Mouse (Mus musculus) erythroblast, embryonic 14.5 days (primary cell): ENCODE data around the gene Aebp1. TPM values are rescaled to one million over a fixed set of nuclear protein-coding genes. Genes with fewer than 3 reads are reported as not detected.

ENCODE experiments used
- H3K27me3 ChIP-seq: 2 replicates; pipeline ENCODE4 v1.6.1; 2012; ENCODE audit warnings: inconsistent platforms; ENCODE audit not compliant: control insufficient read depth
- H3K36me3 ChIP-seq: 2 replicates; pipeline ENCODE4 v1.6.1; 2012; ENCODE audit warnings: mild to moderate bottlenecking, inconsistent platforms; ENCODE audit not compliant: control insufficient read depth
- H3K4me1 ChIP-seq: 2 replicates; pipeline ENCODE4 v1.6.1; 2012; ENCODE audit warnings: inconsistent platforms; ENCODE audit not compliant: control insufficient read depth
- H3K4me3 ChIP-seq: replicated peaks from 2 replicates; pipeline ENCODE3; 2012; ENCODE audit warnings: moderate library complexity, mild to moderate bottlenecking, inconsistent platforms
- H3K9me3 ChIP-seq: 2 replicates; pipeline ENCODE4 v1.6.1; 2012; ENCODE audit warnings: low read length, inconsistent platforms, mixed read lengths; ENCODE audit not compliant: control insufficient read depth
- GATA1 ChIP-seq: IDR thresholded peaks from 2 replicates; pipeline ENCODE4 v1.6.1; 2012; ENCODE audit warnings: low read length, inconsistent platforms, mixed read lengths
- TAL1 ChIP-seq: IDR thresholded peaks from 3 replicates; pipeline ENCODE4 v1.6.1; 2012; ENCODE audit warnings: low read length, inconsistent platforms, mixed read lengths
- polyA plus RNA-seq: library from polyadenylated mRNA; stranded (reverse); fragments of >175 nt; gene quantifications from 2 replicates; pipeline ENCODE4 v1.2.3, GENCODE M21; 2012

The Aebp1 gene
- polyA plus RNA-seq, 1 experiment: 0.02 TPM

- peaks cover 22% of the 10 kb centered on the region for H3K4me1 ChIP-seq
- TF ChIP-seq GATA1: no peak
- no peak for TF ChIP-seq TAL1
- peaks cover 3% of the 10 kb centered on the region; the same call in 1 of the 2 replicates for H3K9me3 ChIP-seq
- H3K4me3 ChIP-seq: no peak overlapping the region
- H3K27me3 ChIP-seq: no peaks in the 10 kb centered on the region
- H3K36me3 ChIP-seq: peaks cover 13% of the 10 kb centered on the region
Observed at GRCm38 (mm10) chr11:5836126-5836525, 25.6 kb upstream of the Aebp1 start.

GRCm38 (mm10) chr11:5837251-5838246, 24.2 kb upstream of the Aebp1 start, which contains the start of gene Polm:
Gene Polm (minus strand): TSS chr11:5838016.
- peak within 1 kb of the TSS; percentile 82 for H3K4me3 ChIP-seq
- TF ChIP-seq GATA1: no peak
- no peak for TF ChIP-seq TAL1
- peaks cover 5% of the 10 kb centered on the region; the same call in 1 of the 2 replicates for H3K9me3 ChIP-seq
- H3K4me1 ChIP-seq: peaks cover 22% of the 10 kb centered on the region
- H3K36me3 ChIP-seq: peaks cover 9% of the 10 kb centered on the region
- no peaks in the 10 kb centered on the region for H3K27me3 ChIP-seq

GRCm38 (mm10) chr11:5840346-5840745, 21.4 kb upstream of the Aebp1 start:
- Histone ChIP-seq H3K4me3 (no peak overlapping the region), H3K36me3 (no peaks in the 10 kb centered on the region), H3K4me1 (peaks cover 20% of the 10 kb centered on the region), H3K27me3 (no peaks in the 10 kb centered on the region), H3K9me3 (peaks cover 7% of the 10 kb centered on the region; the same call in 1 of the 2 replicates)
- TF ChIP-seq GATA1 (no peak), TAL1 (no peak)

- peaks cover 13% of the 10 kb centered on the region for H3K4me1 ChIP-seq
- H3K9me3 ChIP-seq: peaks cover 7% of the 10 kb centered on the region; the same call in 1 of the 2 replicates
- H3K4me3 ChIP-seq: no peak overlapping the region
- no peak for TF ChIP-seq TAL1
- no peak for TF ChIP-seq GATA1
- no peaks in the 10 kb centered on the region for H3K27me3 ChIP-seq
- no peaks in the 10 kb centered on the region for H3K36me3 ChIP-seq
Observed at GRCm38 (mm10) chr11:5841751-5842150, 20.0 kb upstream of the Aebp1 start.

- Histone ChIP-seq H3K4me1 (peaks cover under 1% of the 10 kb centered on the region), H3K27me3 (no peaks in the 10 kb centered on the region), H3K36me3 (no peaks in the 10 kb centered on the region), H3K4me3 (no peak overlapping the region), H3K9me3 (peaks cover 10% of the 10 kb centered on the region; the same call in 1 of the 2 replicates)
- TF ChIP-seq TAL1: no peak
- TF ChIP-seq GATA1: no peak
Observed at GRCm38 (mm10) chr11:5843131-5843530, 18.6 kb upstream of the Aebp1 start.

- H3K9me3 ChIP-seq: peaks cover 5% of the 10 kb centered on the region; the same call in 1 of the 2 replicates
- H3K36me3 ChIP-seq: no peaks in the 10 kb centered on the region
- H3K4me1 ChIP-seq: no peaks in the 10 kb centered on the region
- no peak overlapping the region for H3K4me3 ChIP-seq
- TF ChIP-seq GATA1 (no peak), TAL1 (no peak)
- H3K27me3 ChIP-seq: no peaks in the 10 kb centered on the region
Observed at GRCm38 (mm10) chr11:5846639-5847345, 15.0 kb upstream of the Aebp1 start.

GRCm38 (mm10) chr11:5848741-5849140, 13.0 kb upstream of the Aebp1 start:
- no peak overlapping the region for H3K4me3 ChIP-seq
- H3K4me1 ChIP-seq: no peaks in the 10 kb centered on the region

GRCm38 (mm10) chr11:5849316-5849715, 12.4 kb upstream of the Aebp1 start:
- no peak for TF ChIP-seq GATA1
- no peak for TF ChIP-seq TAL1
- H3K9me3 ChIP-seq: peaks cover 2% of the 10 kb centered on the region; the same call in 1 of the 2 replicates
- no peak overlapping the region for H3K4me3 ChIP-seq
- no peaks in the 10 kb centered on the region for H3K27me3 ChIP-seq
- no peaks in the 10 kb centered on the region for H3K4me1 ChIP-seq
- H3K36me3 ChIP-seq: no peaks in the 10 kb centered on the region

More at GRCm38 (mm10) chr11:5848741-5849140, 13.0 kb upstream of the Aebp1 start:
- TF ChIP-seq TAL1 (no peak), GATA1 (no peak)
- H3K9me3 ChIP-seq: peaks cover 2% of the 10 kb centered on the region; the same call in 1 of the 2 replicates
- no peaks in the 10 kb centered on the region for H3K36me3 ChIP-seq
- no peaks in the 10 kb centered on the region for H3K27me3 ChIP-seq
